Mouse (Mus musculus): Measurements from ENCODE around the gene E430018J23Rik.
A peak's percentile ranks its signal among the peaks of the same experiment; 100 is the strongest.

GRCm38 (mm10) chr7:127400355-127400754 lies 6.9 kb upstream of the E430018J23Rik start:
- peak; percentile 86 for TF ChIP-seq GATA1 (IDR thresholded peaks at IDR 0.05; ENCODE audit: low read depth, low read length)
- no peak for TF ChIP-seq ZMIZ1 (IDR thresholded peaks at IDR 0.05; ENCODE audit: low read depth, low read length)
- no peak for TF ChIP-seq SIN3A (IDR thresholded peaks at IDR 0.05; ENCODE audit: low read length)
- TF ChIP-seq EP300 (IDR thresholded peaks at IDR 0.05; ENCODE audit: low read depth in 1 of 2, low read length in 2 of 2), result peak; percentile 68 to 86
- TF ChIP-seq MXI1 (IDR thresholded peaks at IDR 0.05; ENCODE audit: low read depth, low read length), result no peak
- TF ChIP-seq ETS1 (IDR thresholded peaks at IDR 0.05; ENCODE audit: low read depth, low read length), result peak; percentile 39; the same call in 1 of the 2 replicates
- TF ChIP-seq CTCF (IDR thresholded peaks at IDR 0.05 in 2 of 3, conservative IDR thresholded peaks at IDR 0.05 in 1 of 3; ENCODE audit: control insufficient read depth in 1 of 3, insufficient read depth in 1 of 3, low read depth in 2 of 3, low read length in 3 of 3, poor library complexity in 1 of 3, severe bottlenecking in 1 of 3), result no peak
- TF ChIP-seq ZKSCAN1 (IDR thresholded peaks at IDR 0.05; ENCODE audit: low read depth, low read length), result no peak
- TF ChIP-seq POLR2A (IDR thresholded peaks at IDR 0.05; ENCODE audit: control insufficient read depth in 1 of 2, insufficient read depth in 1 of 2, low read depth in 1 of 2, low read length in 2 of 2, poor library complexity in 1 of 2), result no peak
- TF ChIP-seq ELF1 (IDR thresholded peaks at IDR 0.05; ENCODE audit: low read depth, low read length), result no peak
- TF ChIP-seq CHD2 (IDR thresholded peaks at IDR 0.05; ENCODE audit: low read length), result no peak
